Mouse (Mus musculus) kidney, postnatal 0 days (tissue): ENCODE results near the gene Padi6. TPM values are rescaled to one million over a fixed set of nuclear protein-coding genes. Genes with fewer than 3 reads are reported as not detected.
A peak's percentile ranks its signal among the peaks of the same experiment; 100 is the strongest.

Experiments used
- ATAC-seq: fragments of 200-750 bp; cut with Nextera tagmentation; replicated peaks from 2 replicates; pipeline ENCODE4 v1.8.0; 2017; ENCODE audit warnings: low read depth, moderate number of reproducible peaks, moderate TSS enrichment, moderate library complexity; ENCODE audit not compliant: low FRiP score
- DNase-seq: peaks from one replicate; pipeline ENCODE4 v3.0.0-alpha.2; 2016; ENCODE audit warnings: low spot score
- H3K27ac ChIP-seq: fragments of 300-500 bp; sonication (generic); 2 replicates; pipeline ENCODE4 v1.5.1; 2014; ENCODE audit warnings: mild to moderate bottlenecking
- H3K27me3 ChIP-seq: fragments of 300-500 bp; sonication (generic); 2 replicates; pipeline ENCODE4 v1.6.1; 2014; ENCODE audit warnings: low read length, mixed read lengths; ENCODE audit not compliant: insufficient read depth
- H3K36me3 ChIP-seq: fragments of 300-500 bp; sonication (generic); 2 replicates; pipeline ENCODE4 v1.6.1; 2014; ENCODE audit warnings: low read length, mixed read lengths; ENCODE audit not compliant: insufficient read depth
- H3K4me1 ChIP-seq: fragments of 300-500 bp; sonication (generic); replicated peaks from 2 replicates; pipeline ENCODE4 v1.6.1; 2014; ENCODE audit warnings: antibody characterized with exemption, low read length, mixed read lengths; ENCODE audit not compliant: insufficient read depth
- H3K4me2 ChIP-seq: fragments of 300-500 bp; sonication (generic); 2 replicates; pipeline ENCODE4 v1.6.1; 2014; ENCODE audit warnings: mild to moderate bottlenecking, low read length, moderate library complexity, mixed read lengths
- H3K4me3 ChIP-seq: fragments of 300-500 bp; sonication (generic); replicated peaks from 2 replicates; pipeline ENCODE4 v1.5.1; 2014; ENCODE audit warnings: low read depth, low read length
- H3K9ac ChIP-seq: fragments of 300-500 bp; sonication (generic); 2 replicates; pipeline ENCODE4 v1.6.1; 2014; ENCODE audit warnings: low read depth, low read length
- H3K9me3 ChIP-seq: fragments of 300-500 bp; sonication (generic); replicated peaks from 2 replicates; pipeline ENCODE4 v1.6.1; 2016; ENCODE audit warnings: low read length, inconsistent platforms, mixed read lengths
- CTCF ChIP-seq: IDR thresholded peaks from 2 replicates; pipeline ENCODE4 v1.5.1; 2016; ENCODE audit warnings: antibody characterized with exemption, low read depth, mild to moderate bottlenecking, moderate library complexity
- WGBS: fragments of 180-500 bp; shearing (Covaris S2); extraction: QIAGEN DNeasy Blood & Tissue Kit; methylation state at CpG from one replicate; pipeline ENCODE4 v1.1.7; 2014; 5-methylcytosine and 5-hydroxymethylcytosine counted together
- polyA plus RNA-seq: library from polyadenylated mRNA; unstranded; fragments of >200 nt; fragmentation: Nextera tagmentation; extraction: Ambion mirVana; gene quantifications from 2 replicates; pipeline ENCODE4 v1.2.1, GENCODE M21; 2015

Gene Padi6
- polyA plus RNA-seq = 0.07 TPM in 1 of 2 replicates, not detected in the other

DNA sequence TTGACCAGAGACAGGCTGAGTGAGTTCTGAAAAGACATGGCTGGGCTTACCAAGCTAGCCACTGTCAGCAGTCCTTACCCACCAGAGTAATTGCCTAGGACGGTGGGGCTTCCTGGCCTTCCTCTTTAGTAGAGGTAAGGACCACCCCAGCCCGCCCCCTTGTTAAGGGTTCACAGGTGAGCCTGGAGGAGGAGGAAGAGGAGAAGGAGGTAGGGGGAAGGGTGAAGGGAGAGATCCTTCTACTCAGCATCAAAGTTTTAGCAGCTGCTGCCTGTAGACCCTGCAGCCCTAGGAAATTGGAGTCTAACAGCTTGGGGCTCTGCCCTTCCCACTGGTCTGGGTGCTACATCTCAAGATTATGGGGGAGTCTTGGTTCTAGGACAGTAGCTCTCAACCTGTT is at the start of gene Padi6:
Gene Padi6 (minus strand): TSS at position 101 of the 400 bp plus-strand sequence.
- TF ChIP-seq CTCF = no peak
- no peaks in the 10 kb centered on the region for H3K36me3 ChIP-seq
- no peak within 1 kb of the TSS for H3K4me2 ChIP-seq
- H3K27me3 ChIP-seq = no peaks in the 10 kb centered on the region
- H3K9me3 ChIP-seq = no peaks in the 10 kb centered on the region
- DNase-seq (no peak), ATAC-seq (no peak)
- H3K4me1 ChIP-seq = no peaks in the 10 kb centered on the region
- no peak within 1 kb of the TSS for H3K9ac ChIP-seq
- no peak within 1 kb of the TSS for H3K4me3 ChIP-seq
- WGBS = 52% methylated on average over 2 of the region's 2 CpGs
- H3K27ac ChIP-seq = no peak within 1 kb of the TSS

DNA sequence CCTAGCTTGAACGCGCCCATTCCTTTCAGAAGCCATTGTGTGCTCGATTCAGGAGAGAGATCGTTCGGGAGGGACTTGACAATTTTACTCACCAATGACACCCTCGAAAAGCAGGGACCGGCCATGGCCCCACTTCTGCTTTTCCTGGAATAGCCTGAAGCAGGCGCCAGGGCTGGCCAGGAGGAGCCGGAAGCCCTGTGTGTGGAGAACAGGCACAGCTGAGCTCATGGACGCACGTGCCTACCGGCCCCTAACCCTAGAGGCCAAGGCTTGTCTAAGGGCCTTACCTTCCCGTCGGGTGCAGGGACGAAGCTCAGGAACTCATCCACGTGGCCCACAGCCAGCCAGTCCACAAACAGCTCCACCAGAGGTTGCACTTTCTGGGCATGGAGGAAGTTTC is 48.6 kb upstream of the Padi6 start:
- no peak for TF ChIP-seq CTCF
- H3K27me3 ChIP-seq = no peaks in the 10 kb centered on the region
- ATAC-seq (no peak), DNase-seq (no peak)
- H3K4me1 ChIP-seq = peaks cover 10% of the 10 kb centered on the region; the same call in 1 of the 2 replicates
- no peaks in the 10 kb centered on the region for H3K36me3 ChIP-seq
- no peak overlapping the region for H3K4me2 ChIP-seq
- no peak overlapping the region for H3K27ac ChIP-seq
- H3K4me3 ChIP-seq = no peak overlapping the region
- 79% methylated on average over 16 of the region's 16 CpGs for WGBS
- H3K9ac ChIP-seq = no peak overlapping the region
- no peaks in the 10 kb centered on the region for H3K9me3 ChIP-seq

GRCm38 (mm10) chr4:140789983-140790382 is 47.5 kb upstream of the Padi6 start:
- 35% methylated on average over 4 of the region's 4 CpGs for WGBS
- Histone ChIP-seq H3K9ac (no peak overlapping the region), H3K4me3 (no peak overlapping the region), H3K27me3 (no peaks in the 10 kb centered on the region), H3K4me1 (peaks cover 10% of the 10 kb centered on the region; the same call in 1 of the 2 replicates), H3K4me2 (no peak overlapping the region), H3K9me3 (no peaks in the 10 kb centered on the region), H3K27ac (no peak overlapping the region), H3K36me3 (no peaks in the 10 kb centered on the region)
- ATAC-seq (peak; percentile 31; the same call in 1 of the 2 replicates), DNase-seq (peak; percentile 50)
- TF ChIP-seq CTCF = no peak

GRCm38 (mm10) chr4:140788983-140789382 is 46.5 kb upstream of the Padi6 start:
- H3K36me3 ChIP-seq = no peaks in the 10 kb centered on the region
- TF ChIP-seq CTCF = peak; percentile 99
- H3K4me2 ChIP-seq = no peak overlapping the region
- DNase-seq = peak; percentile 77
- H3K4me1 ChIP-seq = peaks cover 10% of the 10 kb centered on the region; the same call in 1 of the 2 replicates
- H3K4me3 ChIP-seq = no peak overlapping the region
- H3K27ac ChIP-seq = no peak overlapping the region
- H3K9me3 ChIP-seq = no peaks in the 10 kb centered on the region
- no peaks in the 10 kb centered on the region for H3K27me3 ChIP-seq
- H3K9ac ChIP-seq = no peak overlapping the region
- 40% methylated on average over 6 of the region's 6 CpGs for WGBS
- no peak for ATAC-seq

DNA sequence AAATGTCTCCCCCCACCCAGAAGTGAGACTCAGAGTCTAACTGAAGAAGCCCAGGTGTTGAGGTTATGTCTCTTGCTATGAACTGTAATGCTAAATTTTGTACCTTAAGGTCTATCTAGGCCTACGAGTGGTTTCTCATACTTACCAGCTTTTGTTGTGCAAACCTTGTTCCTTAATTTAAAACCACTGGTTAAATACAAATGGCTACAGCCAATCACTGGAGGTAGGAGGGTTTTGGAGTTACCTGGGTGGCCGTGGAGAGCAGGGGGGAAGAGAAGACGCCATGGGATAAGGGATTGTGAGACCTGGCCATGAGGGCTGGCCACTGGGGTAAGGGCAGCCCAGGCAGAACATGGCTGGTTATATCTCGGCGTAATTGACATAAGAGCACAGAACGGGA is 45.8 kb upstream of the Padi6 start:
- Histone ChIP-seq H3K36me3 (no peaks in the 10 kb centered on the region), H3K9me3 (no peaks in the 10 kb centered on the region), H3K27ac (no peak overlapping the region), H3K4me3 (no peak overlapping the region), H3K4me2 (no peak overlapping the region), H3K9ac (no peak overlapping the region), H3K27me3 (no peaks in the 10 kb centered on the region), H3K4me1 (peaks cover 10% of the 10 kb centered on the region; the same call in 1 of the 2 replicates)
- DNase-seq (no peak), ATAC-seq (no peak)
- 91% methylated on average over 6 of the region's 6 CpGs for WGBS
- TF ChIP-seq CTCF = no peak

DNA sequence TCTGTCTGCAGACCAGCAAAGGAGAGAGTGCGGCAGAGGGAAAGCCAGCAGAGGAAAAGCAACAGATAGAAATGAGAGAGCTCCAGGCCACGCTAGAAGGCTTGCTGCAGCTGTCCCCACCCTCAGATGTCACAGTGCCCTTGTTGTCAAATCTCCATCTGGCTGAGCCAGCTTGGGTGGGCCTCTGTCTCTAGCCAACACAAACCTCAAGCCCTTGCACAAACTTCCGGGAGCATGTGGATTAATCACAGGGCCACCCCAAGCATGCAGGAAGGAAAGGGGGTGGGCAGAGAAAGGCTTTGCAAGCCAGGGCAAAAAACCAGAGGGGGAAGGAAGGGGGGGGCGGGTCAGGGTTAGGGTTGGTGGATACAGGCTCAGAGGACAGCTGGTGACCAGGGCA is 45.0 kb upstream of the Padi6 start:
- H3K9ac ChIP-seq = no peak overlapping the region
- TF ChIP-seq CTCF = no peak
- H3K27me3 ChIP-seq = no peaks in the 10 kb centered on the region
- H3K9me3 ChIP-seq = no peaks in the 10 kb centered on the region
- WGBS = 56% methylated on average over 4 of the region's 4 CpGs
- peaks cover 10% of the 10 kb centered on the region; the same call in 1 of the 2 replicates for H3K4me1 ChIP-seq
- no peak overlapping the region for H3K4me2 ChIP-seq
- H3K36me3 ChIP-seq = no peaks in the 10 kb centered on the region
- peak; percentile 36 for DNase-seq
- H3K27ac ChIP-seq = no peak overlapping the region
- no peak for ATAC-seq
- H3K4me3 ChIP-seq = no peak overlapping the region

DNA sequence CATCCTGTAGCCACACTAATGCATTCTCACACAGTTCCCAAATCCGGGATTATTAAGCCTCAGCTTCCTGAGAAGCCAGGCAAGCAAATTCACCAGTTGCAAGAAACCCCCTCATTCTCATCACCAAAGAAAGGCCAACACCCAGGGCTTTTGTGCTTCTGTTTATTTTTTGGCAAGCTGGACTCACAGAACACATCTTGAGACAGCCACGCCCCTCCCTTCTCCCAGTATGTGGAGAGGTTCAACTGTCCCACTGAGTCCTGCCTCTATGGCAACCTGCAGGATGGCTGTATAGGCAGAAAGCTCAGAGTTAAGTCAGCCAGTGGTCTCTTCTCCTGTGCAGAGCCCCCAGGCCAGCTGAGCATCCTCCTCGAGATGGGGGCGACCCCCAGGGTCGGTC is 42.8 kb upstream of the Padi6 start:
- DNase-seq (no peak), ATAC-seq (no peak)
- Histone ChIP-seq H3K36me3 (no peaks in the 10 kb centered on the region), H3K9ac (no peak overlapping the region), H3K27ac (no peak overlapping the region), H3K9me3 (no peaks in the 10 kb centered on the region), H3K4me2 (no peak overlapping the region), H3K27me3 (no peaks in the 10 kb centered on the region), H3K4me1 (peaks cover 7% of the 10 kb centered on the region; the same call in 1 of the 2 replicates), H3K4me3 (no peak overlapping the region)
- no peak for TF ChIP-seq CTCF
- 67% methylated on average over 5 of the region's 5 CpGs for WGBS
